Mouse (Mus musculus) small intestine, adult 2 months (tissue): ENCODE results near the gene Rdh5.

Source experiments
- CTCF ChIP-seq: fragments of 200-500 bp; IDR thresholded peaks from 2 replicates; pipeline ENCODE4 v1.5.1; 2012; ENCODE audit warnings: low read depth, mild to moderate bottlenecking, control low read depth, inconsistent platforms, low read length, moderate library complexity, mixed read lengths; ENCODE audit not compliant: insufficient replicate concordance, insufficient read length; ENCODE audit errors: extremely low read depth
- POLR2A ChIP-seq: fragments of 200-500 bp; IDR thresholded peaks from 2 replicates; pipeline ENCODE4 v1.6.1; 2012; ENCODE audit warnings: low read depth, mild to moderate bottlenecking, control low read depth, inconsistent platforms, low read length, moderate library complexity

GRCm38 (mm10) chr10:128889846-128890245, 32.8 kb downstream of the Rdh5 start:
- TF ChIP-seq POLR2A (no peak), CTCF (no peak)
